Mouse (Mus musculus) inflammation-experienced regulatory T-cells, adult 6 months (primary cell): ENCODE measurements around the gene Unkl. TPM values are rescaled to one million over a fixed set of nuclear protein-coding genes. Genes with fewer than 3 reads are reported as not detected.

ENCODE experiments used
- ATAC-seq: one replicate; pipeline ENCODE4 v1.8.0; 2017
- polyA plus RNA-seq, 3 experiments: library from polyadenylated mRNA; unstranded; fragments of 100-300 nt; shearing (Covaris generic); gene quantifications; one replicate each; pipeline ENCODE4 v1.2.1; 2017

Unkl gene
- polyA plus RNA-seq = 10 to 100 TPM; 22.2 to 31.4 (median 23.3) TPM

DNA sequence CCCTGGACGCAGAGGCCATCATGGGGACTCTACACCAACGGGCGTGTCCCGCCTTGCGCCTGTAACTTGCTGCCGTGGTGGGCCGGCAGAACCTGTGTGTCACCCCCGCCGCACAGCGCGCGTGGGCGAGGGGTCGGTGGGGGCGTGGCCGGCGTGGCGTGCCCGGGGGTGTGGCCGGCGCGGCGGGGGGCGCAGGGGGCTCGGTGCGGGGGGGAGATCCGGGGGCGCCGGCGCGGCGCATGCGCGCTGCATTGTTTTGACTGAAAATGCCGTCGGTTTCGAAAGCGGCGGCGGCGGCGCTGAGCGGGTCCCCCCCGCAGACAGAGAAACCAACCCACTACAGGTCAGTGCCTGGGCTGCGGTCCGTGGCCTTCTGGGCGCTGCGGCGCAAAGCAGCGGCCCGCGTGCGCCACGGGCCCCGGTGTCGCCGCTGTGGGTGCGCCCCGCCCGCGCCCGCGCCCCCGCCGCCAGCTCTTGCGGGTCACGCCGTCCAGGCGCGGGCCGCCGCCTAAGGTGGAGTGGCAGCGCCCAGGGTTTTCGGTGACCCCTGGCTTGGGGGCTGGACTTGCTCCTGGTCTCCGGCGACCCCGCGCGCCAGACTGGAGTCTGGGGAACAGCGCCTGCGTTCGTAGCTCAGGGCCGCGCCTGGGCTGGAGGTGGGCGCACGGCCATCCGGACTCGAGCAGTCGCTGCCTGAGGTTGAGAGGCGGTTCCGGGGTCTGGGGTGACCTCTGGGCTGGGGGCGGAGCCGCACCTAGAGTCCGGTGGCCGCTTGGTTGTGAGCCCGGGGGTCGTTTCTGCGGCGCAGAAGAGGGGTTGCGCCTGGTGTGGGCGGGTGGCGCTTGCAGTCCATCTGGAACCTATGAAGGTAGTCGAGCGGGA lies at the start of gene Unkl:
Gene Unkl (plus strand): TSS at position 248 of the 882 bp plus-strand sequence.
- peak; percentile 20 for ATAC-seq

DNA sequence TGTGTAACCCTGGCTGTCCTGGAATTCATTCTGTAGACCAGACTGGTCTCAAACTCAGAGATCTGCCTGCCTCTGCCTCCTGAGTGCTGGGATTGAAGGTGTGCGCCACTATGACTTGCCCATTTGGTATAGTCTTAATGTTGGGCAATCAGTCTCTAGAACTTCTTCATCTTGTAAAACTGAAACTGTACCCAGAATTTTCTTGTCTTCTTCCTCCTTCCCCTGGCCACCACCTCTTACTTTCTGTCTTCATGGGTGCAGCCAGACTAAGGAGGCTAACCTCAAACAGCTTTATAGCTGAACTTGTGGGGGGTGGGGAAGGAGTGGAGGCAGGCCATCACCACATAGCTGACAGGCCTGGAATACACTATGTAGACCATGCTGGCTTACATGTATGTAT lies 49.4 kb upstream of the Unkl start:
- no peak for ATAC-seq

DNA sequence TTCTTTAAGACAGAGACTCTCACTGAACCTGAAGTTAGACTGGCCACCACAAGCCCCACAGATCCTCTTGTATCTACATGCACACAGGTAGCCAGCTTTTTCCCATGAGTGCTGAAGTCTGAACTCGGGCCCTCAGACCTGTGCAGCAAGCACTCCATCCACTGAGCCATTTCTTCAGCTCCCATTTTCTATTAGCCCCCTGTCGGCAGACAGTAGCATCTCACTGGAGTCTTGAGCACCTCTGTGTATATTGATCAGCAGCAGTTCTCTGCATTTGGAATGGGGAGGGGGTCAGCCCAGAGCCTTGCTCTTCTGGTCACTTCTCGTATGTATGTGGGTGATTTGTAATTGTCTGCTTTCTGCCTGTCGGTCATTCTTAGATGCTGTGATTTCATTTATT lies 48.2 kb upstream of the Unkl start:
- no peak for ATAC-seq

DNA sequence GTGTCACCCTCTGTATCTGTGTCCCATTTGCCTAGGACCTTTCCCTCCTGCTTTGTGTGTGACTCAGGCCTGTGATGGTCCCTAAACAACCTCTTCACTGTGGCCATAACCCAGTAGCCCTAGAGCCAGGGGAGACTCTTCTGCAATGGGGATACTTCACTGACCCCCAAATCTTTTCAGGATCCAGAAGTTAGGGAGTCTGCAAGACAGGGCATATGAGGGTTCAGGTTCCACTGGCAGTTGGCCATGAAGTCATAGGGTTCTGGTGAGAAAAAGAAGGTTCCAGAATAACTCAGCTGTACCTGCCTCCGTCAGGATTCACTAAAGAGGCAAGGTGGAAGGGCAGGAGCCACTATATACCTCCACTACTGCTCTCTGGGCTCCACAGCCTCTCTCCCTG lies 26.0 kb upstream of the Unkl start, which contains the start of gene Ccdc154:
Gene Ccdc154 (plus strand): TSS at position 301 of the 400 bp plus-strand sequence.
- no peak for ATAC-seq

DNA sequence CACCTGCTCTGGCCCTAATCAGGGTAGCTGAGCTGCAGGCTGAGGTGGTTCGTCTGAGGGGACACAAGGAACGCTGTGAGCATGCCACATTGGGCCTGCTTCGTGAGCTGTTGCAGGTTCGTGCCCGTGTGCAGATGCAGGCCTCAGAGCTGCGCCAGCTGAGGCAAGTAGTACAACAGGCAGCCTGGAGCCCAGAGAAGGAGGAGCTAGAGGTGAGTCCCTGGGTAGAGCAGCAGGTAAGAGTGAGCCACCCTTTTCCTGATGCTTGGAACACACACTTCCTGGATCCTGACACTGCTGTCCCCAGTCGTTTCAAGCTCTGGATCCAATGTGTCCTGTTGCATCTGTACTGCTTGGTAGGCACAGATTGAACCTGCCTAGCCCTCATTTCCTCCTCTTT lies 24.8 kb upstream of the Unkl start:
- no peak for ATAC-seq

DNA sequence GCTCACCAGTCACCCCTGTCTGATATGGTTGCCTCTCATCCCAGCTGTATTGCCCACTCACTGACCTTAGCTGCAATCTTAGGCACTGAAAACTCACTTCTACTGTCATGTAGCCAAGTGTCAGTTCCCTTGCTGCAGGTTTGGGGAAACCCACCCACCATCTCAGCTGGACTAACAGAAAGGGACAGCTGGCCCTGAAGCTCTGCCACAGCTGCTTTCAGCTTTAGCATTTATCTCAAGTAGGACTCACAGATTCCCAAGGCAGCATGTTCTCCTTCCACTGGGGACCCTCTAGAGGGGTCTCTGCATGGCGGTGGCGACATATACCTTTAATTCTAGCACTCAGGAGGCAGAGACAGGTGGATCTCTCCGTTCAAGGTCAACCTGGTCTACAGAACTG lies 23.4 kb upstream of the Unkl start:
- ATAC-seq = no peak

DNA sequence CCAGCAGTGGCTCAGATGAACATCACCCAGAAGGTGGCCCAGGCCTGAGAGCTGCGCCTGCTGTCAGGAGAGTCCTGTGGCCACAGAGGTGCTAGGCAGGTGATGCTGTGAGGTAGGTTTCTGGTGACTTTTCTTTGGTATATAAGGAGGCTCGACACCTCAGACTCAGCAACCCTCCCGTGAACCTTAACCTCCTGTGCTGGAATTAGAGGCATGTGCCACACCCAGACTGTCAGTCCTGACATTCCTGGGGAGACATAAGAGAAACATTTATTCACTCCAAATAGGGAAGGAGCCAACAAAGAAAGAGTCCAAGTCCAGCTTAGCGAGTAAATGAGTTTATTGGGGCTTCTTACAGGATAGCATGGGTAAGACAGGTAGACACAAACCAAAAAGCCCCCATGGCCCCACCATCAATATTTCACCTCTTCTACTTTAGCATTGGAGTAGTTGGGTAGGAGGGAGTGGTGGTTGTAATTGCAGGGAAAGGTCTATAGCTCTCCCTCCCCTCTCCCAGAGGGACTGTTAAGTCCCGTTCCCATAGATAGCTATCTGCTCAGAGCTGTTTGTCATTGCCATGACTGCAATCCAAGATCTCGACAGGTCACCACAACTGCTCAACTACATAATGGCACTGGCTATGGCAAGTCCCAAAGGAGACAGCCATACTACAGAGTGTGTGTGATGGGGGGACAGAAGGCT lies 22.1 kb upstream of the Unkl start:
- no peak for ATAC-seq

DNA sequence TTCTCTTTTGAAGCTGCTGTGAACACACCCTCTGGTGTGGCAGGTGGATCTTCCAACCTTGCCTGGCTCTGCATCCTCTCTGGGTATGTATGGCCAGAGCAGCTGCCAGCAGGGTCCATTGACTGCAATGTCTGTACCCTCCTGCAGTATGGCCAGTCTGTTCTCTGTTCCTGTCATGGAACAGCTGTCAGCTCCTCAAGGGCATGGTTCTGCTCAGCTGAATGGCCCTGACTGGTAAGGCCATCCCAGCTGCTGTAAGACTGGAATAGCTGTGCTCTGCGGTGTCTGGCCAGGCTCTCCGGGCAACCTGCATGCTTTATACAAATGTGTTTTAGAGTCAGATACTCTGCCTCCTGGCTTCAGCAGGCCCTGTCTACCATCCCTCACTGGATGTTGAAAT lies 18.5 kb upstream of the Unkl start:
- ATAC-seq = no peak

DNA sequence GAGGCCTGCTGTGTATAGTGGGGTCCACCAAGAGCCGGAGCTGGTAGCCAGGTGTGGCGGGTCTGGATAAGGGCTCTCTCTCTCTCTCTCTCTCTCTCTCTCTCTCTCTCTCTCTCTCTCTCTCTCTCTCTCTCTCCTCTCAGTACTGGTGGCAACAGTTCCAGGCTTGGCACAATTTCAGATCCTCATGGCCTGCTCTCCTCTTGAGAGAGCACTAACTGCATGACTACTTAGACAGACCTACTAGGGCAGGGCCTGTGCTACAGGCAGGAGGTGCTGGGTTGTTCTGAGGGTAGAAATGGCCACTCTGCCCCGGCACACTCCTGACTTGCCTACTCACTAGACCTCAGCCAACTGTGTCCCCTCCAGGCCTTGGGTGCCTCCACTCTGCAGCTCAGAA lies 15.6 kb upstream of the Unkl start:
- ATAC-seq = no peak

DNA sequence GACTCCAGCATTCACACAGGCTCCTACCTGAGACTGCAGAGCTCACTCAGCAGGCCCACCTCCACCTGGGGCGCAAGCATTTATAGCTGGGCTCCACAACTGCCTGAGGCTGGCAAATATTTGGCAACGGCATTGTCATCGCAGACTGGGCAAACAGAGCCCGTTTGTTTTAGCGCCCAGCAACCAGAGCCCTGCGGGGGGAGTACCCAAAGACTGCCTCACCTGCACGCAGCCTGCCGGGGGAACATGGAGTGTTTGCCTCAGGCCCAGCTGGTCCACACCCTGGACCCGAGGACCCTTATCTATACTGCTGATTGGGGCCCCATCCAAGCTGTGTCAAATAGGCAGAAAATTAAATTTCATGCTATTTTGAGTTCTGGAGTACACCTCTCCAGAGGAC lies 12.8 kb upstream of the Unkl start, which contains the start of gene Gm38655:
Gene Gm38655 (minus strand): TSS at position 61 of the 400 bp plus-strand sequence.
- no peak for ATAC-seq

DNA sequence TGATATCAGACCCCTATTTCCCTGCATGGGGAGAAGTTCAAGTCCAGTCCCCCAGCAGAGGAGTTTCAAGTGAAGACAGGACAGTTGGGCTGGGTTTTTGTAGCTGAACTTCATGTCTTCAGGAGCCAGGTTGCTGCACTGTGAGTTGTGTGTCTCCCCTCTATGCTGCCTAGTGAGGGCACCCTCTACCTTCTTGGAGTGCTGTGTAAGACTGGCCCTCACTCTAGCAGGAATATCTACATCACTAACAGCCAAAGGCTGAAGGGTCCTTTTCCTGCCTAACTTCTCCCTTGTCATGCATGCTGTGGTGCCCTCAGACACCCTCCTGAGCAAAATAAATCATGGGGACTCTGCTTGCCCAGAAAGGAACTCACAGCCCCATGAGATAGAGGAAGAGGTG lies 5.0 kb upstream of the Unkl start:
- no peak for ATAC-seq

DNA sequence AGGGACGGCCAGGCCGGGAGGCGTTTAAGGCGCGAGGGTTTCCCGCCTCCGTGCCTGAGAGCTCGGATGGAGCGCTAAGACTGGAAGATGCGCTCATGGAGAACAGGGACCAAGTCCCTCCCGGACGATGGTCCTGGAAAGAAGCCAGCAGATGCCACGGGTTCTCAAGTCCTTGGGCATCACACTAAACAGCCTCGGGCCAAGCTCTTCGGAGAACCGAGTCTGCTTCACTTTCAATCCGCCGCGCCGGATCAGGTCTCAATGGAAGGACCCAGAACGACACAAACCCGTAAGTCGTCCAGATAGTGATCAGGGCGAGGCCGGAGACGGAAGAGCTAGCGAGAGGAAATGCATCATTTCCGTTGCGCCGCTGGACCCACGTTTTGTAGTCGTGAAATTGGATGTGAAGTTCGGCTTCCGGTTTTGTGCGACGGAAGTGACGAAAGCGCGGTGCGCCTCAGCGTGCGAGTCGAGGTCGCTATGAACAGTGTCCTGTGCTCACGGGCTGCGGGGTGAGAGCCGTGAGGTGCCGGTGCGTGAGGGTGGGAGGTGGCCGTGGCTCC lies 4.0 kb upstream of the Unkl start, which contains the start of gene BC003965:
Gene BC003965 (plus strand): TSS at position 426 of the 563 bp plus-strand sequence.
- peak; percentile 91 for ATAC-seq

DNA sequence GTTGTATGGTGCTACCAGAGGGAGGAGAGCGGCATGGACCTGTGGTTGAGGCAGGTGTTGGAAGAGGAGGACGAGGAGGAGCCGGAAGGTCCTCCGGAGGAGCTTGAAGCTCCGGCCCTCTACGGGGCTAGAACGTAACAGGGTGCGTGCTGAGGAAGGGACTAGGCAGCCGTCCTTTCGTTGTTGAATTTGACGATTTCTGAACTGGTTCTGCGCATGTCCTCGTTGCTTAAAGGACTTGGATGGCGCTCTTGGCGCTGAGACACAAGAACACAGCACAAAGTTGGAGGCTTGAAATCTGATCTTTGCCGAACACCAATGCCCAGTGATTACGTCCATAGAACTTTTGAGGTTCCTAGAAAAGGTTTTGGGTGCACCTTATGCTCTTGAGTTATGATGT lies 3.2 kb upstream of the Unkl start:
- no peak for ATAC-seq

DNA sequence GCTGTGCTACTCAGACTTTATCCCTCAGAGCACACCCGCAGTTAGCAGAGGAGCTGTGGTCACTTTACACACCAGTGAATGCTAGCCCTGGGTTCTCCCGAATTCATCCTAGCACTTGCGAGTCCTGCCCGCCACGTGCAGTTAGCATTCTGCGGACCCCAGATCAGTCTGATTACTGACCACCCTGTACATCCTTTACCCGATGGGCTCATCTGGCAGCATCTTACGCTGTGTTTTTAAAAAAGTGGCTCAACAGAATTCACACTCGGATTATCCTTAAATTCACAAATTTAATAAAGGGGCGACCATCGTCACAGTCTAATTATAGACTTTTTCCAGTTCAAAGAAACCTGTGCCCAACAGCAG lies 430 bp upstream of the Unkl start:
- no peak for ATAC-seq

DNA sequence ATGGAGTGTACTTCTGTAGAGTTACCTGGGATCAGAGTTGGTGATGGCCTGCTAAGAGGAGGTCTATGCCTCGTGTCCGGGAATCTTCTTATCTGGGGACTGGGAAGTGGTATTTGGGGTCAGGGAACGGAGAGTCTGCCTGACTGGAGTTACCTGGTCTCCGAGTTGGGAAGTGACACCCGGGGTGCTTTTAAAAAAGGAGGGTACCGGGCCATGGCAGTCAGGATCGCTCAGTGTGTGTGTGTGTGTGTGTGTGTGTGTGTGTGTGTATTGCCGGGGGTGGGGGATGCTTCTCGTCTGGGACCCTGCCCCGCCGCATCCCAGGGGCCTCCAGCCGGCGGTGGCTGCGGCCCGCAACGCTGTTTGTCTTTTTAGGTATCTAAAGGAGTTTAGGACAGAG lies 894 bp downstream of the Unkl start:
- ATAC-seq = no peak

DNA sequence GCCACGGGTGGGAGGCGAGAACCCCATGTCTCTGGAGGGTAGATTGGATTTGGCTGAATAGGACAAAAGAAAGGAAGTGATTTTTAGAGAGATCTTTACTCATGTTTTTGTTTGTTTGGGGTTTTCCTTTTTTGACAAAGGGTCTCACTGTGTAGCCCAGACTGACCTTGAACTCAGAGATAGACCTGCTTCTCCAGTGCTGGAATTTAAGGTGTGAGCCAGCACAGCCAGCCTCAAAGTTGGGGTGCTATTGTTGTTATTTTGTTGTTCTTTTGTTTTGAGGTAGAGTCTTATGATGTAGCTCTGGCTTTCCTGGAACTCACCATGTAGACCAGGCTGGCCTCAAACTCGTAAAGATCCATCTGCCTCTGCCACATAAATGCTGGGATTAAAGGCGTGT lies 14.2 kb downstream of the Unkl start:
- no peak for ATAC-seq

DNA sequence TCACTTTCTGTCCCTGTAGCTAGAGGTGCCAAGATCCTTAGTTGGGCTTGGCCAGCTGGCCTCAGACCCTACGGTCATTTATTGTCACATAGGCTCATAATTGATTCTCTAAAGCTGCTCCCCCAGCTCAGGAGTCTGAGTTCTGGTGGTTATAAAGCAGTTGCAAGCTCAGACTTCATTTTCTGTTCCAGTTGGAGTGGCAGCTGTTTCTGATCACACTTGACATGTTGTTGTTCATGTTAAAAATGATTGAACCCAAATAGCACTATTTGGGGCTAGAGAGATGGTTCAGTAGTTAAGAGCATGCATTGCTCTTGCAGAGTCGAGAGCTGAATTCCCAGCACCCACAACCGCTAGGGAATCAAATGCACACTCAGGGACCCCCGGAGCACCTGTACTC lies 21.8 kb downstream of the Unkl start:
- ATAC-seq = no peak

DNA sequence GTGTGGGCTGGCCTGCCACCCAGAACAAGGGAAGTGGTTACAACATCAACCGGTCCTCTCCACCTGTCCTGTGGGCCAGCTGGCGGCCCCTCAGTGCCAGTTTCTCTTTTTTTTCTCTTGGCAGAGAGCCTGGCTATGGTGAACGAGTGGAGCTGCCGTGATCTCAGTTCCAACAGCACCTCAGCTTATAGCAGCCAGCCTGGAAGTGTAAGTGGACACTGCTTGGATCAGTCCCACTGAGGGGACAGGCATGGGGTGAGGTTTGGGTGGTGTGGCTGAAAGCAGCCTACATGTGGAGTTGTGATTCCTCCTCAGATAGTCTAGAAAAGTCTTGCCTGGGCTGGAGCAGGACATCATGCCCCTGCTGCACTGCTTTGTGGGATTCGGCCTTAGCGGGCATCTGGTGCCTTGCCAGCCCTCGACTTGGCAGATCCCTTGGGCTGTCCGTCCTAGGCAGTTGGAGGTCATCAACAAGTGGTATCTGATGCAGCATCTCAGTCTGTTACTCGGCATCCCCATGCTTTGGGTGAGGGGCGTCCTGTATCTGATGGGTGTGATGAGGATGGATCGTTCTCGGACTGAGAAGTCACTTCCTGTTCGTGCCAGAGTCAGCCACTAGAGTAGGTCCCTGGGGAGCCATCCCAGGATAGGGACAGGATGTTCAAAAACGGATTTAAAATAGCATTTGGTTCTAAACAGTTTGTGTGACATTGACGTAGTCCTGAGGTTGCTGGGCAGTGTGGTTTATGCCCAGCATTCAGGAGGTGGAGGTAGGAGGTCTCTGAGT lies 22.7 kb downstream of the Unkl start:
- no peak for ATAC-seq

DNA sequence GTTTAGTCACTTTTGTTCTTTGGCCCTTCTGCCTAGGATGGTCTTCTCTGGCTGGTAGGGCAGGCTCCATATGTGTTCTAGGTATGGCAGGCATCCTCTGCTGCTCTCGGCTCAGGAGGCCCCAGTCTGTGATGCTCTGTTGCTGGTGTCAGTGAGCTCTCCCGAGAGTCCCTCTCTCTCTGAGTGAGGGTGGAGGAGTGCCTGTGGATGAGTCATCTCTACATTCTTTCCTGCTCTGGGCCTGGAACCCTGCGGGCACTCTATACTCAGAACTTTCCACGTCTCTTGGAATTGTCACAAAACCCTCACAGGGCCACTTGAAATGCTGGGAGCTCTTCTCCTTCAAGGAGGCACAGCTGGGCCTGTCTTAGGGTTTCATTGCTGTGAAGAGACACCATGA lies 23.5 kb downstream of the Unkl start:
- no peak for ATAC-seq

DNA sequence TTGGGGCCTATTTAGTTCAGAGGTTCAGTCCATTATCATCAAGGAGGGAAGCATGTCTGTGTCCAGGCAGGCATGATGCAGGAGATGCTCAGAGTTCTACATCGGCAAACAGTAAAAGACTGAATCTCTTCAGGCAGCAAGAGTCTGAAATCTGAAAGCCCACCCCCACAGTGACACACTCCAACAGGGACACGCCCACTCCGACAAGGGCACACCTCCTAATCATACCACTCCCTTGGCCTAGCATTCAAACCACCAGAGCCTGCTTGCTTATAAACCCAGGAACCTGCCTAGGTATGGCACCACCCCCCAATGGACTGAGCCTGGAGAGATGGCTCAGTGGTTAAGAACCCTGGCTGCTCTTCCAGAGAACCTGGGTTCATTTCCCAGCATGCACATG lies 27.2 kb downstream of the Unkl start:
- no peak for ATAC-seq

DNA sequence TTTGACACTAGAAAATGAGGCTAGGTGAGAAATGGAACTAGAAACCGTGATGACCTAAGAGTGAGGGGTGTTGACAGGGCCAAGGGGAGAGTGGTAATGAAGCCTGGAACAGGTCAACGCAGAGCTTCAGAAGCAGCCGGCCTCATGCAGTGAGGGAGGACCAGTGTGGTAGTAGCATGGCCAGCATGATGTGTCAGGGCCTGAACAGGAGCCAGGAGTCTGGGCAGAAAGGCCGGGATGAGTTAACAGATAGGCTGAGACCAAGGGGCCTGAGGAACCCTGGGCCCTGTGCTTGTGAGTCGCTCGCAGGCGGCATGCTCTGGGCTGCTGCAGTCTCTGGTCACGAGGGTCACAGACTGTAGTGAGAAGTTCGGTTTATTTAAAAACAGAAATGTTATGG lies 30.8 kb downstream of the Unkl start:
- ATAC-seq = no peak

DNA sequence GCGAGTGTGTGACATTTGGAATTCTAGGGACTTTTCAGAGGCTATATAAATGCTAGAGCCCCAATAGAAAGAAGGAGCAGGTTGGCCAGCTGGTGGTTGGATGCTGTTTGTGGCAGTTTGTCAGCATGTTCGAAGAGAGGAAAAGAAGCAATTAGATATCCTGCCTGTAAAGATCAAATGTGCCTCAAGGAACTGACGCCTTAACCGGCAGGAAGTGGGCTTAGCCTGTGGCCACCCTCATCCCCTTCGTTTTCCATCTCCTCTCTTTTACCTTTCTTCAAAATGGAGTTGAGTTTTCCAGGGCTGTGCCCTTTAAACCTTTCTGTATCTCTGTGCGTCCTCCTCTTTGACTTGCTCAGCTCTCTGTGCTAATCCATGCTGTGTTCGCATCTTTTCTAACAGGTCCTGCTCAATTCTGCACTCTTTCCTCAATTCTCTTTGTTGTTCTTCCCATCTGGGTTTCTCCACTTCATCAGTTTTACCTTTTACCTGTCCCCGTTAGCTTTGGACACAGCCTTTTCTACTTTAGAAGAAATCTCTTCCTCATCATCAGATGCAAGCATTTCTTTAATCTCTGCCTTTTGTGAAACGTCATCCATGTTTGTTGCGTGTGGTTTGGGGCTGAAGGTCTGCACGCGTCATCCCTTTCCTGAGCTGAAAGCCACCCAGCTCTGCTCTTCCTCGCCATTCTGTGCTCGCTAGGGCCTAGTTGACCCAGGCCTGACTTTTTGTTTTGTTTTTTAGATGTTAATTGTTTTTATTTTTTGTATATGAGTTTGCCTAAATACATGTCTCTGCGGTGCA lies 31.5 kb downstream of the Unkl start:
- ATAC-seq = peak; percentile 46
